Mouse (Mus musculus): ENCODE measurements at regions not wholly inside any gene's neighbourhood (a gene's known extent, or its start where the extent isn't known, plus 50 kb on each side); places are given as distances from the start of the nearest gene placed in this dataset.
"Not testable (repeated sequence)": the region's sequence is repeated elsewhere in the genome, so short reads cannot be mapped to it uniquely, and the experiment has no call there.

DNA sequence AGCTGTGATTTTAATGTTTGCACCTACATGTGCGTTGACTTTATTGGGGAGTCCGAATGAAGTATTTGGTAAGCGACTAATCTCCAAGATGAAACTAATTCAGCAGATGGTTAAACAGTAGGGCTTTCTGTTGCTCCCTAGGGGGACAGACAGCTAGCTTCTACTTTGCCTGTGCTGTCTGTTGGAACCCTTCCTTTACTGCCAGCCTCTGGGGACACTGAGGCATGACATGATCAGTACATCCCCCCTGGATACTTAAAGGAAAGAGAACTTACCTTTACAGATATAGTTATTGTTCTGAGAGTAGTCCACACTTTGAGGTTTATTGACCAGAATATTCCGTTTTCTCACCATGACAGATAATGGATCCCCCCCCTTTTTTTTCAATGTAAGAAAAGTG lies 289.8 kb upstream of the Ift57 start:
- DNase-seq (ENCODE audit: low spot score in 2 of 2) = no peak

DNA sequence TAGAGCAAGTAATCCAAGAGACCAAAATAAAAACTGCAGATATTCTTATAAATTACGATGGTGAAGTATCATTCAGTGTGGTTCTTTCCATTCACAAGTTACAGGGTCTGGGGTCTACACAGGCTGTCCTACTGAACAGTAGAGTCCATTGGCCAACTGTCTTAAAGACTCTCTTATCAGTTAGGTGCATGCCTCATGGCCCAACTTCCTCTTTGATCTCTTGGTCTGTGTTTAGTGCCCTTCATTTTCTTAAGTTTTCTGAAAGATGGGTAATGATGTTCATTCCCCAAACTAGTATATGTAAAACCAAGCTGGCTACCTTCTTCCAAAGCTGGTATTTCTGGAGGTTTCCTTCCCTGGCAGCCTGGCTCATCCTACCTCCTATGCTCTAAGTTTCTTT lies 268.7 kb upstream of the Ift57 start:
- no peak for DNase-seq (ENCODE audit: low spot score in 2 of 2)

DNA sequence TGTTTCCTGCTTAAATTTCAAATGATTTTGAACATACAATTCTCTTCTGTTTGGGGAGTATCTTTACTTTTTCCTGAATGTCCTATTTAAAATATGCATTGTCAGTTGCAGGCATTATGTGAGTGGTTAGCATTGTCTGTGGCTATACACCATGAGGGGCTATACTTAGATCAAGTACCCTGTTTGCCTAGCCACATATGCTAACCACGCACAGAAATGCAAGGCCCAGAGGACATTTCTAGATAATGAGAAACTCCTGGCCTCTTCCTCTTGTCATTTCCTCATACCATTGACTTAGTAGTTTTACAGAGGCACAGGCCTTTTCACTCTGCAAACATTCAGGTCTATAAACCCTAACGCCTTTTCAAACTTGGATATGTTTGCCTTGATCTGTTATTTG lies 267.1 kb upstream of the Ift57 start:
- no peak for DNase-seq (ENCODE audit: low spot score in 2 of 2)

DNA sequence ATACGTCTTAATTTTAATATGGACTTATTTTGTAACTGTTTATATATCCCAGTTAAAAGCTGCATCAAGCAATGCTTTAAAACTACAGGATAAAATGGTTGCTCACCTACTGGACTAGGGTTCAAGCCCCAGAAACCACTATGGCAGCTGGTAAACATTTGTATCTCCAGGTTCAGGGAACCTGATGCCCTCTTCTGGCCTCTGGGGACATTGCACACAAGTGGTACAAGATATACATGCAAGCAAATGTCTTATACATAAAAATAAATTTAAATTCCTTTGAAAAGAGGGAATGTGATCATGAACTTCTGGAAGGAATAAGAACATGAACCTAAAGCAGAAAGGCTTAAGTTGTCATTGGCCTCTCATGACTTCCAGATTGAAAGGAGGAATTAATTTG lies 257.8 kb upstream of the Ift57 start:
- DNase-seq (ENCODE audit: low spot score in 2 of 2) = peak in 1 of 2 experiments; percentile 5

DNA sequence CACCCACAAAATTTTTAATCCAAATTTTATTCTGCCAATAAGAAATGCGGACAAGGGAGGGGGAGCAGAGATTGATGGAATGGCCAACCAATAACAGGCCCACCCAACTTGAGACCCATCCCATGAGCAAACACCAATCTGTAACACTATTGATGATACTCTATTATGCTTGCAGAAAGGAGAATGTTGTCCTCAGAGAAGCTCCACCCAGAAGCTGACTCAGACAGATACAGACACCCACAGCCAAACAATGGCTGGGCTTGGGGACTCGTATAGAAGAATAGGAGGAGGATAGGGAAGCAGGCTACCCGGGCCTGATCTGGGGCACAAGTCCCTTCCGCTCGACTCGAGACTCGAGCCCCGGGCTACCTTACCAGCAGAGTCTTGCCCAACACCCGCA lies 251.7 kb upstream of the Ift57 start:
- not testable (repeated sequence) for DNase-seq (ENCODE audit: low spot score in 2 of 2)

DNA sequence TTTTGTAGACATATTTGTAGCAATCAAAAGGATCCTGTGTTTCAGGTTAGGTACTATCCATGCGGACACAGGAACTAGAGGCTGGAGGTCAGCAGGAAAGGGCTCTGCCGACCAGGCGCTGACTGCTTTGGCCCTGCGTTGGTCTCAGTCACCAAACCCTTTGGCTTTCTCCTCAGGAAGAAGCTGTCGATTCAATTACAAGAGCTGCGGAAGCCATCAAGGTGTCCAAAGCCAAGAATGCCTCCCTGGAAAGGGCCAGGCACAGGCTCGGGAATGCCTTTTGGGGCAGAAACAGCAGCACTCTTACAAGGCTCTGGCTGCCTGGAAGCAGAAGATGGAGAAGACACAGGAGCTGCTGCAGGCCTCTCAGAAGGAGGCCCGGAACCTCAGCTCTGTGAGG lies 205.2 kb upstream of the Ift57 start:
- DNase-seq (ENCODE audit: low spot score in 2 of 2) = no peak

DNA sequence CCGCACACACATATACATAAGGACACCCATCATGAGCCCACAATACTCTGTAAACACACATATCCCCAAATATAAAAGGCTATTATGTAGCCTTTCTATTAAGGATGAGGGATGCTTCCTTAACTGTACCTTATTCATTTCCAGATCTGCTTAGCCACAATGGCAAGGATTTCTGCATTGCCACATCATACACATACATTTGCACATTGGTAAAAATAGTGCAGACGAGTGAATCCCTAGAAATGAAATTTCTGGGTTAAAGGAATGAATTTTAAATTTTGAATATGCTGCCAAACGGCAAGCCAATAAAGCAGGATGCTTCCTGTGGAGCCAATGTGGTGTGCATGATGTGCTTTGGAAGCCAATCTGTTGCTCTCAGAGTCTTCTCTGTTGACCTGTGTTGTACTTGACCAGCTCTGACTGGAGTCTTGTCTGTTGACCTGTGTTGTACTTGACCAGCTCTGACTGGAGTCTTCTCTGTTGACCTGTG lies 201.5 kb upstream of the Ift57 start:
- no peak for DNase-seq (ENCODE audit: low spot score in 2 of 2)

DNA sequence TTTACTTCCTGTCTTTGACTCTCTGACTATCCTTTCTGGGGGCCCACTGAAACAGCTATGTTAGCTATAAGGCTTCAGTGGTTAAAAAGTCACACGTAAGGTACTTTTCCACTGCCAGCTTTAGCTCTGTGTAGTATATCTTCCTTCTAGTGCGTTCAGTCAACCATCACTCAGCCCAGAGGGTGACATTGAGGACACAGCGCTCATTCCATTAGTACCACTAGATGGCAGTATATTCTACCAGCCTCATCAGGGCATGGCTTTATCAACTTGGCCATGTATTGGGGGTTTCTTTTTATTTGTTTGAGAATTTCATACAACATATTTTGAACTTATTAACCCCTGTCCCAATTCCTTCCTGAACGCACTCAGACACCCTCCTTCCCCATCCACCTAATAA lies 198.2 kb upstream of the Ift57 start:
- peak in 1 of 2 experiments; percentile 7 for DNase-seq (ENCODE audit: low spot score in 2 of 2)

DNA sequence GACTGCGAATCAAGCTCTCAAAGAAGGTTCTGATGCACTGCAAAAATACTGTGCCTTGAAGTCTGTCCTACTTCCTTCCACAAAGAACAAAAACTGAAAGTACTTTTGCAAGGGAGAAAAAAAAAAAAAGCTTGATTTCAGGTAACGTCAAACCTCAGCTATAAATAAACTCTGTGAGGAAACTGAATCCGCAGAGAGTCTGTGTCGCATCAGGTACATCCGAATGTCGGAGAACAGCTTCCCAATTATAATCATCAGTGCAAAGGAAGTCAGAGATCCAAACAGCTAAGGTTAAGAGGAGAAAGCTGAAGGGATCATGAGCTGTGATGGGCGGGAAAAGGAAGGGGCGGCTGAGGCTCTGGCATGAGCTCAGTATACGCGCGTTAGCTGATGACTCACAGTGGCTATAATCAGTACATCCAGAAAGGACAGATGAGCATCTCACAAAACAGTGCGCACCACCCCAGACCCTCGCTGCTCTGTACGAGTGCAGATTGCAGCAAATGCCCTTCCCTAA lies 195.1 kb upstream of the Ift57 start:
- no peak for DNase-seq (ENCODE audit: low spot score in 2 of 2)

DNA sequence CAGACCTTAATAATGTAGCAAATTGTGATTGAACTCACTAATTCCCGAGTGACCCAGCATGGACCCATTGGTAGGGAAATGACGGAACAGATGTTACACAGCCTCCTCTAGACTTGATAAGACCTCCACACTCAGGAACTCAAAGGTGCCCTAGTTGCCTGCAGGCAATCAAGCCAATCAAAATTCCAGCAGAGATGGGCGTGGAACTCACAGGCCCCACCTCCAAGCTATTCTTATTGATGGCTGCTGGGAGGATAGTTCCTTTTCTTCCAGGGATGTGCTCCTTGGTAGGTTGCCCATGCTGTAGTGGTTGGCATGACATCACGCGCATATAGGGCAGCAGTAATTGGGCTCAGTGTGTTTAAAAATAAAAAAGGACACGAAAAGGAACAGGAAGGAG lies 194.4 kb upstream of the Ift57 start:
- no peak for DNase-seq (ENCODE audit: low spot score in 2 of 2)

DNA sequence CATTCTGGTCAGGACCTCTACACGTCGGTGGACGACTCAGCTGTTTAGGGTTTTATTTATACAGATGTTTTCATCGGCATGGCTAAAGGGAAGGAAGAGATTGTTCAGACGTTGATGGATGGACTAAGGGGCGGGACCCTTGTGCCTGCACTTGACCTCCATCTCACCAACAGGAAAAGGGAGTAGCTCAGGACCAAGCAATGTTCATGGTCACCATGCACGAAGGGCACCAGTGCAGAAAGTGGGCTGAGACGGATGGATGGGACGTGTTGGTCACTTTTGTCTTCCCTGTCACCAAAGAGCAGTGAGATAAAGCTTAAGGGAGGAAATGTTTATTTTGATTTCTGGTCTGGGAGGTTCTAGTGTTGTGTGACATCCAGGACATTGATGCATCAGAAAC lies 193.8 kb upstream of the Ift57 start:
- no peak for DNase-seq (ENCODE audit: low spot score in 2 of 2)

DNA sequence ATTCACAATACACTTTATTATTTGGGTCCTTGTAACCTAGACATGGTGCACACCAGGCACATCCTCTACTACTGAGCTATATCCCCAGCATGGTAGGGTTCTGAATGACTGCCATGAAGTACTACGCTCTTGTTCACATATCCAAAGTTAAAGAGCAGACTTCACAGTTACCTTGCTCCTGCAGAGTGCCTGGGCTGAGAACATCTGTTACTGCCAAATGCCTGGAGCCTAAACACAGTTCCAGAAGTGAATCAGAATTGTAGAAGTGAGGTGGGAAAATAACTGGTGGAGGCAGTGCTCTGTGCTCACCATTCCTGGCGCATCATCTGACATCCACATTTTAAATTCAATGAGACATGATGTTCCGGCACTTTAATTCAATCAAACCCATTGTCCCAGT lies 180.2 kb upstream of the Ift57 start:
- no peak for DNase-seq (ENCODE audit: low spot score in 2 of 2)

DNA sequence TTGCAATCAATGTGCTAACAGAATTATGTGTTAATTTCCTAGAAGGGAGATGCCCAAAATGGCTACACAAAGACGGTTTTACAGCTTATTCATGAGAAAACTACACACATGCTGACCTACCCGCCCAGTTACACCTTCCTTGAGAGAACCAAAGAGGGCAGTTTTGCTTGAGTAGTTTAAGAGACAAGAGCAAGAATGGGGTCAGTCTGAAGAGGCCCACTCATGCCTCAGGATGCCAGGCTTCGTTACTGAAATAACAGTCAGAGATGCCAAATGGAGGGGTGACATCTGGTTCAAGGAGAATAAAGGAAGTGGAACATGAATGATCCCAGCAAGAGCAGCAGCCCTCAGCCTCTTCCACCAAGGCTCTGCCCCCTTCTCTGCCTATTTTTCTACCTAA lies 178.6 kb upstream of the Ift57 start:
- no peak for DNase-seq (ENCODE audit: low spot score in 2 of 2)

DNA sequence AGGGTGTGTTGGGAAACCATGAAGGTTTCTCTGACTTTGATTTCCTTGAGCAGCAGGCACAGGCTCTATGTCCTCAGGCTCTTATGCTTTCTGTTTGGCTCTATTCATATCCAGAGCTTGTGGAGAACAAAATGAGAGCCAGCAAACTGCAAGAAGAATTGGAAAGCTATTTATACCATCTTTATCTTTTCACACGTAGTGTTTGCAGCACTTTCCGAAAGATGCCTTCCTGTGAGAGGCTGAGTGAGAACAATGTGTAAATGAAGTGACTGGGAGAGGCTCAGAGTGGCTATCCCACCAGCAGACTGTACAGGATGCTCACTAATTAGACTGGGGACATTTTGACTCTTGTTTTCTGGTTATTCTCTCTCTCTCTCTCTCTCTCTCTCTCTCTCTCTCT lies 177.3 kb upstream of the Ift57 start:
- no peak for DNase-seq (ENCODE audit: low spot score in 2 of 2)

DNA sequence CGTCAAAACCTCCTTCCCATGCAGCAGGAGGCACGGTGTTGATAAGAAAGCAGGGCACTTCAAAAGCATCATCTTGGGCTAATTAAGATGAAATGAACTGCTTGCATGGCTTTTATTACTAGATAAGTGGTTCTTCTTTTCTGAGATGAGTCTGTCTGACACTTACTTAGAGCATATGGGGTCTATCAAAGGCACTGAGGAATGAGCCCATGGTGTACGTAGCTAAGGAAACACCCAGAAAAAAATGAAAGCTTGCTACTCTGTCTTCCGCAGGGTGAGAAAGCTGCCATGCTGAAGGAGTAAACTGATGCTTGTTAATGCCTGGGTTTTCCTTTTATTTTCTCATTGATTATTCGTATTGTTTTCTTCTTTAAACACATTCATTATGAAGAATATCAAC lies 176.5 kb upstream of the Ift57 start:
- no peak for DNase-seq (ENCODE audit: low spot score in 2 of 2)

DNA sequence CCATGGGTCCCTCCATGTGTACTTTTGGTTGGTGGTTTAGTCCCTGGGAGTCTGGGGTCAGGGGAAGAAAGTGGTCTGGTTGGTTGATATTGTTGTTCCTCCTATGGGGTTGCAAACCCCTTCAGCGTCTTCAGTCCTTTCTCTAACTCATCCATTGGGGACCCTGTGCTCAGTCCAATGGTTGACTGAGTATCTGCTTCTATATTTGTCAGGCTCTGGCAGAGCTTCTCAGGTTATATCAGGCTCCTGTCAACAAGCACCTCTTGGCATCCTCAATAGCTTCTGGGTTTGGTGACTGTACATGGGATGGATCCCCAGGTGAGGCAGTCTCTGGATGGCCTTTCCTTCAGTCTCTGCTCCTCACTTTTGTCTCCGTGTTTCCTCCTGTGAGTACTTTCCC lies 170.4 kb upstream of the Ift57 start:
- DNase-seq (ENCODE audit: low spot score in 2 of 2) = not testable (repeated sequence)

DNA sequence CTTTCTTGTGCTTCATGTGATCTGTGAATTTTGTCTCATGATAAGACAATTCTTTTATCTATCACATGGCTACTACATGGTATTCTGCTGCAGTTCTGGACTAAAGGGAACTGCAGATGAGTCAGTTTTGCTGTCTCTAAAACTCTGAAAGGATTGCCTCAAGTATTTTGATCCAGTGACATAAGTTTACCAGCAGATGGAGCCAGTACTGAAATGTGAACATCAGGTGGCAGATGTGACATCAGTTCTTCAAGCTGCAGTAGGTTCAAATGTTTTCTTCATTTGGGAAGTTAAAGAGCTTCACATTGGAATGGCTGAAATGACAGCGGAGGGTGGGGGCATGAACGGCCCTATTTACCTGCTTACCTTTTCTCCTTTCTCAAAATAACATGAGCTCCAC lies 170.0 kb upstream of the Ift57 start:
- no peak for DNase-seq (ENCODE audit: low spot score in 2 of 2)

DNA sequence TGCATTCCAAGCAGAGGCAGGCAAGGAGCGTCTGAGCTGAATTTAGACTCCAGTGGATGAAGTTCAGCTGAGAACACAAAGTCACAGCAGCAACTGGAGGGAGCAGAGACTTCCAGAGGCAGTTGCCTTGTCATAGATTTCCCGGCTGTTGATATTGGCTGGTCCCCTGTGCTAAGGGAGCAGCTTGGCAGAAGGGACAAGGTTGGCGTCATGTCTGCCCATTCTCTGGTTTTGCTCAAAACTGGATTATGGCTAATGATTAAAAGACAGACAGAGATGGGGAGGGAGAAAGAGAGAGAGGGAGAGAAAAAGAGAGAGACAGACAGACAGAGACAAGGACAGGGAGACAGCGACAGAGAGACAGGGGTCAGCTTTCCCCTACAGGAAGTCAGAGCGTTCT lies 169.0 kb upstream of the Ift57 start:
- no peak for DNase-seq (ENCODE audit: low spot score in 2 of 2)

DNA sequence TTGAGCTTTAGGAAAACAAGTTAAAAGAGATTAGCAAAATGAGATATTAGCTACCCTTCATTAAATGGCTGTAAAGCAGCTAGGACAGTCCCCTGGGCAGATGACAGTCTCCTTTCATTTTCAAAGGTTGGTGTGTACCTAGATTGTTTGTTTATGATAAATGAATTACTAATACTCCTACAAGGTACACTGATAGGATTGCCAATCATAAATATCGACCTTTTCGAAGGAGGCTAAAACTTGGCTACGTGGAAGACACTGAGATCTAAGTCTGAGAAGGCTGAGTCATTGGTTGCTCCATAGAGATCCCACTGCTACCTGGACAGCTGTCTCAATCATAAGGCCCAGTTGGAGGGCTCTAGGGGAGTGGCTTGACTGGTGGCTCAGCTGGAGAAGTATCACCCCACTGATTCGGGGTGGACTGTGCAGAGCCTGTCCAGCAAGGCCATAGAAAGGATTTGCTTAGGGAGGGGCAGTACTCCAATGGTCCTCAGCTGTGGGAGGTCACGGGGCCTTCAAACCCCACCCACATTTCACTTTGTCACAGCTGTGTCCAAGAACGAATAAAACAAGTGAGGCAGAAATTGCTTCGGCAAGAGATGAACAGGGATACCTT lies 166.9 kb upstream of the Ift57 start:
- no peak for DNase-seq (ENCODE audit: low spot score in 2 of 2)

DNA sequence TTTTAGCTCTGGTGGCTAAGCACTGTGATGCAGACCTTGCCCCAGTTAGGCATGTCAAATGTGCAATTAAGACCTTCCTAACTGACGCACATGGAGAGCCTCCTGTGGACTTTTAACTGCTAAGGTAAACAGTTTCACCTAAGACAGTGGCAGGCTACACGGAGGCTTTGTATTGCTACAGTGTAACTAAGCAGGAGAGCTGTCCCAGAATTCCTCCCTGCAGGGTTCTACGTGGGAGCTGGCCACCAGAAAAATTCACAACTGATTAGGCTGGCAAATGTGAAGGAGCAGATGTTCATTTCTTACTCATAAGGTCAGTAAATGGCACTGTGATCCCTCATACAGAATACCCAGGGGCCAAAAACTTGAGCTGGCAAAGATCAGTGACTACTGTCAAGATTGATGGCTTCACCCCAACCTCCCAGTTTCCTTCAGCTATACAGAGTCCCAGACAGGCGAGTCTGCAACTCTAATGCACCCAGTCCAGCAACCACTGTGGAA lies 165.5 kb upstream of the Ift57 start:
- no peak for DNase-seq (ENCODE audit: low spot score in 2 of 2)

DNA sequence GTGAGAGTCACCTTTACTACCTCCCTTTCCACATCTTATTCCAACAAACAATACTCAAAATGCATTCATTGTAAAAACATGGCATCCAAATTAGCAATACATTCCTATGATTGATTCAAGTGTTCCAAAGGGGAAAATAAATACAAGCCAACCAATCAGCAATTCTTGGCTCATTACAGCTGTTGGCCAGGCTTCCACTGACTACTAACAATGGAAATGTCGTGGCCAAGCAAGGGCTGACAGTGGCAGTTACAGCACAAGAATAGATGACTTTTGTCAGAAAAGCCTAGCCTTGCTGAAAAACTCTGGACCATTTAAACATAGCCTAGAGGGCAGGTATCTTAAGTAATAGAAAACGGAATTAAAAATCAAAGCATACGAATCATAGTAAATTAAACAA lies 148.8 kb upstream of the Ift57 start:
- no peak for DNase-seq (ENCODE audit: low spot score in 2 of 2)

DNA sequence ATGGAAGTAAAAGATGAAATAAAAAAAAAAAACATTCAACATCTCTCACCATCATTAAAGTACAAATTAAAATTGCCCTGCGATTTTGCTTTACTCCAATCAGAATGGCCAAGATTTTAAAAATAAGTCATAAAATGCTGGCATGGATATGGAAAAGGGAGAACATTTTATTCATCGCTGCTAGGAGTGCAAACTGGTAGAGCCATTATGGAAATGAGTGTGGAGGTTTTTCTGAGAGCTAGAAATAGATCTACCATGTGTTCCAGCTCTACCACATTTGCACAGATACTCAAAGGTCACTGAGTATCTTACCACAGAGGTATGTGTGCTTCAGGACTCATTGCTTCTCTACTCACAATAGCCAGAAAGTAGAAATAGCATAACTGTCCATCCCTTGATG lies 129.0 kb upstream of the Ift57 start:
- DNase-seq (ENCODE audit: low spot score in 2 of 2) = no peak

DNA sequence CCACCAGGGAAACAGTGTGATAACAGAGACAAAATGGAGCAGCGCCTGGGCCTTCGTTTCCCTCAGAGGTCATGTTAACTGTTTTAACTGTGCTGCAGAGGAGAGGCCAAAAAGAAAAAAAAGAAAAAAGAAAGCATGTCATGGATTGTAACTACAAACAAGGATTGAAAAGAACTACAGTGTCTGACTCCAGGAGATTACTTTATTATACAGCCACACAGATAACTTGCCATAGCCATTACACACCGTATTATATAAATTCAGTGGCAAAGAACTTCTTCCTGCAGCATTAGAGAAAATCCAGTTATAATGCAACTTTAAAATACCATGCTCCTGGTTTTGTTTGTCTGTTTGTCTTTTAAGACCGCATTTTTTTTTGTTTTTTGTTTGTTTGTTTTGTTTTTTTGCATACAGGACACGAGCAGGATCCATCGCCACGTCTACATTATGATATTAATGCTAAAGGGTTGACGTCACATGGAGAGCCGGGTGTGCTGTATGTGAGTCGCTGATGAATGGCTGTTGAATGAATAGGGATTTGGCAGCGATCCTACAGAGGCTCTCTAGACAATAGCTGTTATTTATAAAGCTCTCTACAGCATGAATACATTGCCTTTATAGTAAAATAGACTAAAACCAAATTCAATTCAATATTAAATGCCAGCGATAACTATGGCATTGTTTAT lies 126.4 kb upstream of the Ift57 start:
- DNase-seq (ENCODE audit: low spot score in 2 of 2) = no peak

DNA sequence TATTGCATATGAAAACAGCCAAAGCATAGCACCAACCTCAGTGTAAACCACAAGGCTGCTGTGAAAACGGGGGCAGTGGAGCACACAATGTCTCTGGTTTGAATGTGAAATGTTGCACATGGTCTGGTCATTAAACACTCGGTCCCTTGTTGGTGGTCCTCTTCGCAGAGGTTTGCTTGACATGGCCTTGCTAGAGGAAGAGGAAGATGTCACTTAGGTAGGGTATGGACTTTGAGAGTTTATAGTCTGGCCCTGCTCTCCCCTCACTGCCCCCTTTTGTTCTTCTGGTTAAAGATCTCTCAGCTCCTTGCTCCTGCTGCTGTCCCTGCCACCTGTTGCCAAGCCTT lies 125.9 kb upstream of the Ift57 start:
- DNase-seq (ENCODE audit: low spot score in 2 of 2) = no peak

All from cerebellum, postnatal 4 days (tissue).